Mouse (Mus musculus): Measurements from ENCODE around the gene Esrrg. TPM values are rescaled to one million over a fixed set of nuclear protein-coding genes. Genes with fewer than 3 reads are reported as not detected.

The Esrrg gene
- total and polyA plus RNA-seq, 3 experiments = 0.01 TPM; not detected in 2

DNA sequence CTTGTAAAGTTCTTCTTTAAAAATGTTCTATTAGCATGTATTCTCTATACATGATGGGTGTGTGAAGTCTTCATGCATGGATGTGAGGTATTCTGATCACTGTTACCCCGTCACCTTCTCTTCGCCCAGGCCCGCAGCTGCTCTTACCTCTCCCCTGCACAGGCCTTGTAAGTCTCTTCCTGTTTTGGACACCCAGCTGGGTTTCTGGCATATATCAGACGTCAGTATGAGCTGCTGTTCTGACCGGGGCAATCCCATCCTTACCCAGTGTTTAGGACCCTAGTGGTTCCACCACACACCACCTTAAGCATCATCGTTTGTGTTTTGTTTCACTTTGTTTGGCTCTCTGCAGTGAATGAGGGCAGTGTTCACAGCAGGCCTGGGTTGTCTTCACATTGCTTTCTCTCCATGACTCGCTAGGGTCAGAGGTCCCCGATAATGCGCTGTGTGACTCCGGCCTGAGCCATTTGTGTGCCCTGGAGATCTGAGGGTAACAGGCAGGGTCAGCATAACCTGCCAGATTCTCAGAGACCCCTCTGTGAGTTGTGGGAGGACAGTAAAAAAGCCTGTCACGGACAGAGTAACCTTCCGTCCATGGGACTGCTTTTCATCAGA lies 471.8 kb downstream of the Esrrg start:
- no peaks in the 10 kb centered on the region for H3K4me1 ChIP-seq (ENCODE audit: control insufficient read depth in 1 of 2, insufficient read depth in 2 of 2, low read length in 2 of 2)
- no peaks in the 10 kb centered on the region for H3K36me3 ChIP-seq (ENCODE audit: control insufficient read depth in 1 of 2, insufficient read depth in 2 of 2, low read length in 2 of 2)
- H3K9me3 ChIP-seq (replicated peaks; ENCODE audit: insufficient read depth, low read length) = no peaks in the 10 kb centered on the region
- no peak overlapping the region for H3K4me3 ChIP-seq (ENCODE audit: control insufficient read depth in 1 of 2, insufficient read depth in 1 of 2, low read depth in 2 of 2, low read length in 2 of 2)
- peaks cover 0 to 2% of the 10 kb centered on the region in 2 experiments; a peak in 2 of 4 replicates for H3K27me3 ChIP-seq (ENCODE audit: control insufficient read depth in 1 of 2, insufficient read depth in 2 of 2, low read length in 2 of 2)
- no peak for DNase-seq (ENCODE audit: low read depth, low spot score)
- no peak overlapping the region for H3K9ac ChIP-seq (ENCODE audit: control insufficient read depth, low read depth, low read length, poor library complexity, severe bottlenecking)
- TF ChIP-seq ZC3H11A (IDR thresholded peaks at IDR 0.05; ENCODE audit: low read depth, low read length) = no peak
- TF ChIP-seq ETS1 (IDR thresholded peaks at IDR 0.05; ENCODE audit: low read depth, low read length) = no peak
- TF ChIP-seq MYB (IDR thresholded peaks at IDR 0.05; ENCODE audit: low read depth, low read length) = no peak
- no peak for TF ChIP-seq MXI1 (IDR thresholded peaks at IDR 0.05; ENCODE audit: low read depth, low read length)
- no peak for TF ChIP-seq POLR2AphosphoS2 (IDR thresholded peaks at IDR 0.05; ENCODE audit: low read length)
- no peak for TF ChIP-seq USF2 (IDR thresholded peaks at IDR 0.05; ENCODE audit: borderline replicate concordance in 1 of 2, insufficient read depth in 1 of 2, low read depth in 1 of 2, low read length in 2 of 2)
- TF ChIP-seq SIN3A (IDR thresholded peaks at IDR 0.05; ENCODE audit: low read length) = no peak
- no peak for TF ChIP-seq MEF2A (IDR thresholded peaks at IDR 0.05; ENCODE audit: extremely low read depth, insufficient replicate concordance, low read depth, low read length, poor library complexity, severe bottlenecking)
- no peak for TF ChIP-seq RCOR1 (IDR thresholded peaks at IDR 0.05; ENCODE audit: low read depth, low read length)
- TF ChIP-seq TAL1 (IDR thresholded peaks at IDR 0.05; ENCODE audit: low read length) = no peak
- no peak for TF ChIP-seq POLR2AphosphoS5 (IDR thresholded peaks at IDR 0.05; ENCODE audit: borderline replicate concordance, low read depth, low read length)
- no peak for TF ChIP-seq TBP (IDR thresholded peaks at IDR 0.05; ENCODE audit: low read depth, low read length)
- no peak for TF ChIP-seq SMC3 (IDR thresholded peaks at IDR 0.05; ENCODE audit: low read depth, low read length)
- no peak for TF ChIP-seq CHD2 (IDR thresholded peaks at IDR 0.05; ENCODE audit: low read length)
- TF ChIP-seq MAX (IDR thresholded peaks at IDR 0.05; ENCODE audit: low read length) = no peak
- no peak for TF ChIP-seq MYC (IDR thresholded peaks at IDR 0.05; ENCODE audit: low read depth, low read length)
- TF ChIP-seq CTCF (IDR thresholded peaks at IDR 0.05 in 2 of 3, conservative IDR thresholded peaks at IDR 0.05 in 1 of 3; ENCODE audit: control insufficient read depth in 1 of 3, insufficient read depth in 1 of 3, low read depth in 2 of 3, low read length in 3 of 3, poor library complexity in 1 of 3, severe bottlenecking in 1 of 3) = no peak
- no peak for TF ChIP-seq HCFC1 (IDR thresholded peaks at IDR 0.05; ENCODE audit: low read depth, low read length)
- TF ChIP-seq POLR2A (IDR thresholded peaks at IDR 0.05; ENCODE audit: control insufficient read depth in 1 of 2, insufficient read depth in 1 of 2, low read depth in 1 of 2, low read length in 2 of 2, poor library complexity in 1 of 2) = no peak
- no peak for TF ChIP-seq KAT2A (conservative IDR thresholded peaks at IDR 0.05; ENCODE audit: low read depth, low read length)
- no peaks in the 10 kb centered on the region for H3K79me2 ChIP-seq (ENCODE audit: control insufficient read depth, insufficient read depth, low read length, poor library complexity)
- no peak overlapping the region for H3K27ac ChIP-seq (ENCODE audit: control insufficient read depth, low read depth, low read length)
